Mouse (Mus musculus): Measurements from ENCODE around the gene Col7a1. TPM values are rescaled to one million over a fixed set of nuclear protein-coding genes. Genes with fewer than 3 reads are reported as not detected.

The Col7a1 gene
- total and polyA plus RNA-seq, 2 experiments from 2014 or later: 1.5 to 4.5 TPM

DNA sequence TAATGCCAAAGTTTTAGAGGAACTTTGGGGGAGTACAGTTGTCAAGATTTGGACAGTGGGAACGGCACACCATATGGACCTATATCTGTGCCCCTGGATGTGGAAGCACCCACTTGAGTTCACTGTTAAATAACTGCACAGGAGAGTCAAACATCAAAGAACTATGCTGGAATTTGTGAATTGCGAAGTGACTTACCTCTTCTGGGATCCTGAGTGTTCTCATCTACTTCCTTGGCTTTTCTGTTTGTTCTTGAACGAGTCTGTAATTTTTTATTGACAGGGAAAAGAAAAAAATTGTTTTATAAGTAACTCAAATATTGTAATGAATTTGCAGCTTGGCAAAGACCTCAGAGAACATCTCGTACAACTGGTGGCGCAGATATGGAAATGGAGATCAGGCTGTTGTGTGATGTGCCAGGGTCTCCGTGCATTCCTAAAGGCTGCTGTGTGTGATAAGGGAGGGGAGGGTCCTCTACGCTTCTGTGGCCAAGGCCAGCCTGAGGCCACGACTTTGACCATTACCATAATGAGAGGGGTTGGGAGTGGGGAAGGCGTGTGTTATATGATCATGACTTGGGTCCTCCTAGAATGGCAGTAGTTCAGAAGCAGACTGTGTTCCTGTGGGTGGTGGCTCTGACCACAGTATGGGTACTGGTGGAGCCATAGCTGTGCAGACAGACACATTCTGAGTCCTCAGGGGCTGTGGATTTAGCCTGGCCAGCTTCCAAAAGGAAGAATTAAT lies 39.4 kb downstream of the Col7a1 start:
- Histone ChIP-seq H3K27me3 (ENCODE audit: insufficient read depth, low read length) (no peaks in the 10 kb centered on the region), H3K4me2 (ENCODE audit: low read depth, low read length, poor library complexity, severe bottlenecking) (peak overlapping the region; percentile 83), H3K36me3 (ENCODE audit: insufficient read depth, low read length) (no peaks in the 10 kb centered on the region), H3K9ac (replicated peaks; ENCODE audit: low read length, poor library complexity, severe bottlenecking) (peak overlapping the region; percentile 70), H3K9me3 (ENCODE audit: low read length) (no peaks in the 10 kb centered on the region), H3K4me3 (ENCODE audit: low read depth, low read length) (peak overlapping the region; percentile 58), H3K27ac (ENCODE audit: low read depth, low read length) (no peak overlapping the region), H3K4me1 (ENCODE audit: insufficient read depth, low read length) (peaks cover 6% of the 10 kb centered on the region; the same call in 1 of the 2 replicates)
- no peak for DNase-seq (ENCODE audit: low spot score)
- no peak for ATAC-seq (ENCODE audit: low FRiP score)
- 84% methylated on average over 9 of the region's 9 CpGs for WGBS
- TF ChIP-seq CTCF (IDR thresholded peaks at IDR 0.05): no peak

DNA sequence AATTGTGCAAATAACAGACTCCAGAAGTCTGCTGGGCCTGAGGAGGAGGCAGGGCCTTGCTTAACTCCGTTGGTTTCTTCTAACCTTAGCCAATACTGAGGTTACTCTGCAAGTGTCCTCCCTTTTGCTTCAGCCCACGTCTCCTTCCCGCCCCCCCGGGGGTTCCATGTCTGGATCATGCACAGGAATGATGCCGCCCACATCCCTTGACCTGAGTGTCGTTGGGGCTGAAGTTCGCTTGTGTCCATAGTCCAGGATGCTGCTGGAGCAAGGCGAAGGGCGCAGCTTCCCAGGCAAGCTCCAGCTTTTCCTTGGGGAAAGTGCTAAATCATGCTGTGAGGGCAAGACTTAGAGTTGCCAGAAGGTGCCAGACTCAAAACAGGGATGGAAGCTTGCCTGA lies 43.0 kb downstream of the Col7a1 start:
- TF ChIP-seq CTCF (IDR thresholded peaks at IDR 0.05): no peak
- H3K27me3 ChIP-seq (ENCODE audit: insufficient read depth, low read length): no peaks in the 10 kb centered on the region
- H3K27ac ChIP-seq (ENCODE audit: low read depth, low read length): no peak overlapping the region
- H3K9me3 ChIP-seq (ENCODE audit: low read length): no peaks in the 10 kb centered on the region
- no peak overlapping the region for H3K9ac ChIP-seq (replicated peaks; ENCODE audit: low read length, poor library complexity, severe bottlenecking)
- 0 out of 2 replicates have a peak, but pooled peaks cover 4% of the 10 kb centered on the region for H3K4me1 ChIP-seq (ENCODE audit: insufficient read depth, low read length)
- DNase-seq (ENCODE audit: low spot score) (no peak), ATAC-seq (ENCODE audit: low FRiP score) (no peak)
- peaks cover 2% of the 10 kb centered on the region; the same call in 1 of the 2 replicates for H3K36me3 ChIP-seq (ENCODE audit: insufficient read depth, low read length)
- 75% methylated on average over 9 of the region's 9 CpGs for WGBS
- H3K4me2 ChIP-seq (ENCODE audit: low read depth, low read length, poor library complexity, severe bottlenecking): no peak overlapping the region
- H3K4me3 ChIP-seq (ENCODE audit: low read depth, low read length): no peak overlapping the region

DNA sequence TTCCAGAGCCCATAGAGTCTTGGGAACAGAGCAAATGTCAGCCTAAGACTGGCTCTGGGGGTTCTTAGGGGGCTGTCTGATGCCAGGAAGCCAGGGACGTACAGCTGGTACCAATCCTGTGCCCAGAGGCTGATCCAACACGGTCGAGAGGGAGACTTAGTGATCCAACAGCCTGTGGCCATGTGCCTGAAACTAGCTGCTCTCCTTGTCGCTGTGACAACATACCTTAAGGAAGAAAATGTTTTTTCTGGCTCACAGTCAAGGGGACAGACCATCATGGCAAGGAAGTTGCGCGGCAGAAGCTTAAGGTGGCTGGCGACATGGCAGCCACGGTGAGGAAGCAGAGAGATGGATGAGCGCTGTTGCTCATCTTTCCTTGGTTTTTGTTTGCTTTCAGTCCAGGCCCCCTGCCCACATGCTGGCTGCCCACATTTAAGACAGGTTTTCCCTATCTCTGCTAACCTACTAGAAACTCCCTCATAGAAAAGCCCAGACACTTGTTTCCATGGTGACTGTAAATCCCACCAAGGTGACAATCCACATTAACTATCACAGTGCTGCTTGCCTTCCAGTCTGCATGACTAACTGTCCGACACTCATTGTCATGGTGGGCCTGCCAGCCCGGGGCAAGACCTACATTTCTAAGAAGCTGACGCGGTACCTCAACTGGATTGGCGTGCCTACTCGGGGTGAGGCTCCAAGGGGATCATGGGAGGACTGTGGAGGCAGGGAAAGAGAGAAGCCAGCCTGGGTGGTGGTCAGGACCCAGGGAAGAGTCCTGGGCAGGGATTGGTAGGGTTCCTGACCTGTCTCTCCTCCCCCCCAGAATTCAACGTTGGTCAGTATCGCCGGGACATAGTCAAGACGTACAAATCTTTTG lies 45.1 kb downstream of the Col7a1 start:
- Histone ChIP-seq H3K27me3 (ENCODE audit: insufficient read depth, low read length) (no peaks in the 10 kb centered on the region), H3K4me2 (ENCODE audit: low read depth, low read length, poor library complexity, severe bottlenecking) (peak overlapping the region; percentile 15; the same call in 1 of the 2 replicates), H3K9ac (replicated peaks; ENCODE audit: low read length, poor library complexity, severe bottlenecking) (no peak overlapping the region), H3K27ac (ENCODE audit: low read depth, low read length) (peak overlapping the region; percentile 69), H3K4me1 (ENCODE audit: insufficient read depth, low read length) (no peaks in the 10 kb centered on the region), H3K4me3 (ENCODE audit: low read depth, low read length) (no peak overlapping the region), H3K9me3 (ENCODE audit: low read length) (no peaks in the 10 kb centered on the region), H3K36me3 (ENCODE audit: insufficient read depth, low read length) (peaks cover 8% of the 10 kb centered on the region; the same call in 1 of the 2 replicates)
- WGBS: 65% methylated on average over 19 of the region's 19 CpGs
- DNase-seq (ENCODE audit: low spot score): peak; percentile 17
- ATAC-seq (ENCODE audit: low FRiP score): peak; percentile 42; the same call in 1 of the 2 replicates
- no peak for TF ChIP-seq CTCF (IDR thresholded peaks at IDR 0.05)

DNA sequence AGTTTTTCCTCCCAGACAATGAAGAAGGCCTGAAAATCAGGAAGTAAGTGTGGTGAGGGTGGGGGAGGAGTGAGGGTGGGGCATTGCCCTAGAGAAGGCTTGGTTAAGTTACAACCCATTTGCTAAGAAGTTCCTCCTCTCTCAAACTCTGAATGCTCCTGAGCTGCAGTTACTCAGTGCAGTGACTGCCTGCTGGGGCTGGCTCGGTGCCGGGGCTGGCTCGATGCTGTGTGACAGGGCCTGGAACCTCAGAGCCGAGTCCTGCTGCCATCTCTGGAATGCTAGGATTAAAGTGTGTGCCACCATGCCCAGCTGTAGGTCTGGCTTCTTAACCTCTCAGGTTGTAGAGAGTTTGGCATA lies 45.8 kb downstream of the Col7a1 start:
- no peak for ATAC-seq (ENCODE audit: low FRiP score)
- Histone ChIP-seq H3K4me3 (ENCODE audit: low read depth, low read length) (no peak overlapping the region), H3K9ac (replicated peaks; ENCODE audit: low read length, poor library complexity, severe bottlenecking) (0 out of 2 replicates have a peak overlapping the region, but pooled peaks have one; percentile 24), H3K27me3 (ENCODE audit: insufficient read depth, low read length) (no peaks in the 10 kb centered on the region), H3K27ac (ENCODE audit: low read depth, low read length) (peak overlapping the region; percentile 38; the same call in 1 of the 2 replicates), H3K4me1 (ENCODE audit: insufficient read depth, low read length) (no peaks in the 10 kb centered on the region), H3K36me3 (ENCODE audit: insufficient read depth, low read length) (peaks cover 8% of the 10 kb centered on the region; the same call in 1 of the 2 replicates), H3K9me3 (ENCODE audit: low read length) (no peaks in the 10 kb centered on the region), H3K4me2 (ENCODE audit: low read depth, low read length, poor library complexity, severe bottlenecking) (peak overlapping the region; percentile 15; the same call in 1 of the 2 replicates)
- no peak for DNase-seq (ENCODE audit: low spot score)
- WGBS: 80% methylated on average over 4 of the region's 4 CpGs
- TF ChIP-seq CTCF (IDR thresholded peaks at IDR 0.05): no peak

DNA sequence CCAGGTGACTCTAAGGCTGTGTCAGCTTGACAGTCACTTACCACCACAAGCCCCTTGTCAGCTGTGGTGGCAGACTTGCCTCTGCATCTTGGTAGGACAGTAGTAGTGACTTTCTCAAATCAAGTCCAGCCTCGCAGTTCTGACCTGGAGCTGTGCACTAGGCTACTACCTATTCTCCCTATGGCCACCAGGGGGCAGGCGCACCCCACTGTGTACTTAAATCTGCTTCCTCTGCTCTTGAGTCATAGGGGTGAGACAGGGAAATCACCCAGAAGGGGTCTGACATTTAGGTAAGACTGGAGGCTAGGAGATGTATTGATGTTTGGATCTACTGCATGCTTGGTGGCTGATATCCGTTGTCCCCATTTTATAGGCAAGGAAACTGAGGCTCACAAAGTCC lies 47.3 kb downstream of the Col7a1 start:
- Histone ChIP-seq H3K4me1 (ENCODE audit: insufficient read depth, low read length) (no peaks in the 10 kb centered on the region), H3K9me3 (ENCODE audit: low read length) (no peaks in the 10 kb centered on the region), H3K4me3 (ENCODE audit: low read depth, low read length) (no peak overlapping the region), H3K9ac (replicated peaks; ENCODE audit: low read length, poor library complexity, severe bottlenecking) (no peak overlapping the region), H3K36me3 (ENCODE audit: insufficient read depth, low read length) (peaks cover 10% of the 10 kb centered on the region), H3K27me3 (ENCODE audit: insufficient read depth, low read length) (no peaks in the 10 kb centered on the region), H3K4me2 (ENCODE audit: low read depth, low read length, poor library complexity, severe bottlenecking) (no peak overlapping the region), H3K27ac (ENCODE audit: low read depth, low read length) (no peak overlapping the region)
- 16% methylated on average over 3 of the region's 3 CpGs for WGBS
- peak; percentile 93 for TF ChIP-seq CTCF (IDR thresholded peaks at IDR 0.05)
- ATAC-seq (ENCODE audit: low FRiP score) (peak; percentile 45; the same call in 1 of the 2 replicates), DNase-seq (ENCODE audit: low spot score) (peak; percentile 65)
